Mouse (Mus musculus): ENCODE results near the gene Dctn5.

- TF ChIP-seq CTCF (IDR thresholded peaks at IDR 0.05): no peak
- no peak for TF ChIP-seq POLR2A (IDR thresholded peaks at IDR 0.05; ENCODE audit: insufficient read depth, low read depth, low read length)
- TF ChIP-seq EP300 (IDR thresholded peaks at IDR 0.05; ENCODE audit: insufficient read depth, low read depth, low read length): no peak
Observed at GRCm38 (mm10) chr7:122125636-122126035, 7.2 kb upstream of the Dctn5 start.

Data from heart, adult 2 months (tissue).